Mouse (Mus musculus) stomach, embryonic 16.5 days (tissue): ENCODE results near the gene Afap1. TPM values are rescaled to one million over a fixed set of nuclear protein-coding genes. Genes with fewer than 3 reads are reported as not detected.

Experiments
- ATAC-seq: fragments of 200-750 bp; cut with Nextera tagmentation; 2 replicates; pipeline ENCODE4 v1.8.0; 2017; ENCODE audit warnings: moderate number of reproducible peaks, moderate TSS enrichment; ENCODE audit not compliant: insufficient read depth, low FRiP score
- H3K27ac ChIP-seq: fragments of 300-500 bp; sonication (generic); 2 replicates; pipeline ENCODE4 v1.5.1; 2014; ENCODE audit warnings: low read length
- H3K27me3 ChIP-seq: fragments of 300-500 bp; sonication (generic); 2 replicates; pipeline ENCODE4 v1.6.1; 2014; ENCODE audit warnings: low read length, control low read depth, mixed read lengths; ENCODE audit not compliant: control insufficient read depth, insufficient read depth
- H3K36me3 ChIP-seq: fragments of 300-500 bp; sonication (generic); 2 replicates; pipeline ENCODE4 v1.6.1; 2014; ENCODE audit warnings: low read length; ENCODE audit not compliant: control insufficient read depth, insufficient read depth
- H3K4me1 ChIP-seq: fragments of 300-500 bp; sonication (generic); 2 replicates; pipeline ENCODE4 v1.6.1; 2014; ENCODE audit warnings: low read length, control low read depth, mixed read lengths; ENCODE audit not compliant: control insufficient read depth, insufficient read depth
- H3K4me2 ChIP-seq: fragments of 300-500 bp; sonication (generic); 2 replicates; pipeline ENCODE4 v1.6.1; 2014; ENCODE audit warnings: low read depth, low read length, mixed read lengths
- H3K4me3 ChIP-seq: fragments of 300-500 bp; sonication (generic); replicated peaks from 2 replicates; pipeline ENCODE4 v1.5.1; 2014; ENCODE audit warnings: mild to moderate bottlenecking, low read length
- H3K9ac ChIP-seq: fragments of 300-500 bp; sonication (generic); 2 replicates; pipeline ENCODE4 v1.6.1; 2014; ENCODE audit warnings: low read length
- H3K9me3 ChIP-seq: fragments of 300-500 bp; sonication (generic); replicated peaks from 2 replicates; pipeline ENCODE4 v1.6.1; 2016; ENCODE audit warnings: low read length, control low read depth; ENCODE audit not compliant: control insufficient read depth
- WGBS: fragments of 180-500 bp; shearing (Covaris S2); extraction: QIAGEN DNeasy Blood & Tissue Kit; methylation state at CpG from one replicate; pipeline ENCODE4 v1.1.7; 2014; 5-methylcytosine and 5-hydroxymethylcytosine counted together
- polyA plus RNA-seq: library from polyadenylated mRNA; unstranded; fragments of >200 nt; fragmentation: Nextera tagmentation; extraction: Ambion mirVana; gene quantifications from 2 replicates; pipeline ENCODE4 v1.2.1, GENCODE M21; 2015

Gene Afap1
- polyA plus RNA-seq, 1 experiment from 2014 or later: 20.4 TPM

DNA sequence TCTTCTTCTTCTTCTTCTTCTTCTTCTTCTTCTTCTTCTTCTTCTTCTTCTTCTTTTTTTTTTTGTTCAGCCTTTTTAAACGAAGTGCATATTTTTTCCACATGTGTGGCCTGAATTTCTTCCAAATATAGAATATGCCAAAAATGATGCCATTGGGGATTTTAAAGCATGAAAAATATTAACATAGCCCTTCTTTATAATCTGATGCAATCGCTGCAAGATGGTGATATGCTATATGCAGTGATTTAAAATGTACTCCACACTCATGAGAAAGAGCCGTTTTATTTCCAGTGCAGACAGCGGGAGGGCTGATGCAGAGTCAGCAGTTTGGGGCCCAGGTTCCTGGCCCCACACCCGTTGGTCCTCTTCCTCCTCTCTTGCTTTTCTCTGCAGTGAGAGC, 55.9 kb downstream of the Afap1 start:
- no peaks in the 10 kb centered on the region for H3K9me3 ChIP-seq
- no peak overlapping the region for H3K27ac ChIP-seq
- no peaks in the 10 kb centered on the region for H3K27me3 ChIP-seq
- 76% methylated on average over 5 of the region's 5 CpGs for WGBS
- H3K9ac ChIP-seq: no peak overlapping the region
- H3K4me1 ChIP-seq: peaks cover 5% of the 10 kb centered on the region; the same call in 1 of the 2 replicates
- H3K36me3 ChIP-seq: 0 out of 2 replicates have a peak, but pooled peaks cover 2% of the 10 kb centered on the region
- ATAC-seq: no peak
- no peak overlapping the region for H3K4me2 ChIP-seq
- no peak overlapping the region for H3K4me3 ChIP-seq

DNA sequence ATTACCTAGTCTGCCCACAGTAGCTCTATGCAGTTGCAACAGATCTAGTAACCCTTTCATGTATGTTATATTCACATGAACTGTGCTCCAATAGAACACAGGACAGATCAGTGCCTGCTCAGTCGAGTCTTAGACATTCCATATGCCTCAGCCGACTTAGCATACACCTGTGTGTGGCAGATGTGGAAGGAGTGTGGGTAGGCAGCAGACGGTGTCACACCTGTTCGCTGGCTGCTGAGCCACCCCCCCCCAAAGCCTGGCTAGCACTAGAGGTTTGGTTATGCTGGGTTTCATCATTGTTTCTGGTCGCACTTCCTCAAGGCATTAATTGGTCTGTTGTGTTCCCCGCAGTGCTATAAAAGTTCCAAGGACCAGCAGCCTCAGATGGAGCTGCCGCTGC, 57.4 kb downstream of the Afap1 start:
- Histone ChIP-seq H3K36me3 (no peaks in the 10 kb centered on the region), H3K4me1 (peaks cover 4% of the 10 kb centered on the region; the same call in 1 of the 2 replicates), H3K27ac (no peak overlapping the region), H3K9me3 (no peaks in the 10 kb centered on the region), H3K4me3 (no peak overlapping the region), H3K9ac (no peak overlapping the region), H3K4me2 (no peak overlapping the region), H3K27me3 (no peaks in the 10 kb centered on the region)
- 83% methylated on average over 7 of the region's 7 CpGs for WGBS
- ATAC-seq: no peak

DNA sequence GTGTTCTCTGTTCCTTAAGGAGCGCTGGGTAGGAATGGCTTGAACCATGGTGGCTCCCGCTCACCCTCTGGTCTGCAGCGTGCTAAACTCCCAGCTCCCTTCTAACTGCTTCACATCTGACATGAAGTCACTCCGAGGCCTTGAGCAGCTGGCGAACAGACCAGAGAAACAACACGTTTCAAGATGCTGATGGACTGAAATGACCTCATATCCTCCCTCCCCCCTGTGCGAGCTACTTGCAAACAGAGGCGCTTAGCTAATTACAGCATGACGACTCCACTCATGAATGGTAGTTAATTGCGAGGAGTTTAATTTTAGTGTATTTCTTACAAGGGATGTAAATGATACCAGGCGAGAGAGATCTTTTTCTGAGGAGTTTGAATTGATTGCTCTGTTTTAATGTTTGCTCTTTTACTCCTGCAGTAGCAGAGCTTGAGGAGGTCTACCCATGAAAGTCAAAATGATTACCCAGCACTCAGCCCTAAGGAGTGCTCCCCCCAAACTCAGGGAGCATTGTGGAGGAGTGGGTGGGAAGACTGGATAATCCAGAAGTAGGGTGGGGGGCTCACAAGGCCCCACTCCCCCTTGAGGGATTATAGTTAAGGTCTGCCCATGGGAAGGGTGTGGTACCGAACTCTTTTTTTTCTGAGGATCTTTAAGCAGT, 61.1 kb downstream of the Afap1 start:
- H3K9ac ChIP-seq: no peak overlapping the region
- H3K4me2 ChIP-seq: no peak overlapping the region
- no peaks in the 10 kb centered on the region for H3K4me1 ChIP-seq
- no peaks in the 10 kb centered on the region for H3K9me3 ChIP-seq
- 71% methylated on average over 12 of the region's 12 CpGs for WGBS
- H3K27ac ChIP-seq: no peak overlapping the region
- ATAC-seq: no peak
- no peaks in the 10 kb centered on the region for H3K27me3 ChIP-seq
- H3K4me3 ChIP-seq: no peak overlapping the region
- no peaks in the 10 kb centered on the region for H3K36me3 ChIP-seq

DNA sequence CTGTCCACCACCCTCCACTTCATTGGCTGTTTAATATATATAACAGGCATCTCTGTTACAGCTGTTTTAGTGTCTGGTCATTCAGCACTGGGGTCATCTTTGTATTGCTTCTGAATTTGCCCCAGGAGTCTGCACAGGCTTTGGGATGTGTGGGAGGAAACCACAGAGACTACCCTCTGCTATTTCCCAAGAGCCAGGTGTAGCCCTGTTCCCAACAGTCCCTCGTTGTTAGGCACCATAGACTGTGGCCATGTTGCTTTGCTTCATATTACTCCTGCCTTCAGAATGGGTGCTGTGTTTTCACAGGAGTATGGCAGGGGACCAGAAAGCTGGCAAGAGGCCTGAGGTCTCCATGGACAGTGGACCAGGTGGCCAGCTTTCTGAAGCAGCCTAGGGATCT, 63.1 kb downstream of the Afap1 start:
- H3K27me3 ChIP-seq: no peaks in the 10 kb centered on the region
- H3K9me3 ChIP-seq: no peaks in the 10 kb centered on the region
- H3K36me3 ChIP-seq: 0 out of 2 replicates have a peak, but pooled peaks cover 3% of the 10 kb centered on the region
- no peak overlapping the region for H3K27ac ChIP-seq
- WGBS: 71% methylated on average over 1 of the region's 1 CpGs
- no peak overlapping the region for H3K9ac ChIP-seq
- no peak for ATAC-seq
- no peak overlapping the region for H3K4me2 ChIP-seq
- no peak overlapping the region for H3K4me3 ChIP-seq
- H3K4me1 ChIP-seq: no peaks in the 10 kb centered on the region

DNA sequence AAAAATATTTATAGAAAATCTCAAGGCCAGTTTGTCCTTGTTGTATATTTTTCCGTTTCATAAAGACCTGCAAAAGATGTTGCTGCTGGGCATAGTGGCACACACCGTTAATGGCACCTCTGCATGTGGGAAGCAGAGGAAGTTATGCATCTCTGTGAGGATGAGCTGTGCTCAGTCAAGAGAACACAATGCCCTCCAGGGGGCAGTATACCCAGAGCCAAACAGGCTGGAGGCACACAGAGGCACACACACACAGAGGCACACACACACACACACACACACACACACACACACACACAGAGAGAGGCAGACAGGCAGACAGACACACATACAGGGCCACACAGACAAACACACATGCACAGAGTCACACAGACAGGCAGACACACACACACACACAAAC, 65.6 kb downstream of the Afap1 start:
- no peak for ATAC-seq
- 73% methylated on average over 2 of the region's 2 CpGs for WGBS

DNA sequence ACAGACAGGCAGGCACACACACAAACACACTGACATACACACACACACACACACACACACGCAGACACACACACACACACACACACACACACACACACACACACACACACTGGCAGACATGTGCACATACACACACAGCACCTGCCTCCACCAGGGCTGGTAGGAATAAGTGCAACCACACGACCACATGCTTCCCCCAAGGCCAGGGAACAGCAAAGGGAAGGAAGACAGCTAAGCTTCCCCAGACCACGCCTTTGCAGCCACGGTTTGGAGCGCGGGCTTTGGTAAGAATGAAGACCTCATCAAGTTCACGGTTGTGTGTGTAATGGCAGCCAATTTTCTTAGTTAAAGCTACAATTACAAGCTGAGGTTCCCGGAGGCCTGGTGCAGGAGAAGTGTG, 67.0 kb downstream of the Afap1 start:
- 66% methylated on average over 8 of the region's 8 CpGs for WGBS

More for the DNA sequence above, 65.6 kb downstream of the Afap1 start:
- Histone ChIP-seq H3K36me3 (peaks cover 12% of the 10 kb centered on the region; the same call in 1 of the 2 replicates), H3K9me3 (no peaks in the 10 kb centered on the region), H3K4me3 (no peak overlapping the region), H3K4me2 (no peak overlapping the region), H3K4me1 (no peaks in the 10 kb centered on the region), H3K27me3 (no peaks in the 10 kb centered on the region), H3K27ac (no peak overlapping the region), H3K9ac (no peak overlapping the region)

DNA sequence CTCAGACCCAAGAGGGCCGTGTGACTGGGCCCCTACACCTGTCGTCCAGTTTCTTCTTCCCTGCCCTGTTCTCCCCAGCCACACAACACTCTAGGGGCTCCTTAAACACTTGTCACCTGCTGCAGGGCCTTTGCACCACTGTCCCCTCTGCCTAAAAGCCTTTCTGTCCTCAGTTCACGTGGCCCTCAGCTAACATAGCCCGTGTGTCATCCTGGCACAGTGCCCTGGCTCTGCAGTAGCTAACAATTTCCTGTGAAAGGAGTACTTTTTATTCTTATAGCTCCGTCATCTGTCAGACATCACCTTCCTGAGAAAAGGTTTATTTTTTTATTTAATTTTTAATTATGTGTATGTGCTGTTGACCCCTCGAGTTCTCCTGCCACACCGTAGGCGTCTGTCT, 68.2 kb downstream of the Afap1 start:
- Histone ChIP-seq H3K27ac (no peak overlapping the region), H3K4me1 (no peaks in the 10 kb centered on the region), H3K27me3 (no peaks in the 10 kb centered on the region), H3K4me3 (no peak overlapping the region), H3K9ac (no peak overlapping the region), H3K36me3 (peaks cover 16% of the 10 kb centered on the region; the same call in 1 of the 2 replicates), H3K4me2 (no peak overlapping the region), H3K9me3 (no peaks in the 10 kb centered on the region)
- no peak for ATAC-seq
- WGBS: 64% methylated on average over 8 of the region's 8 CpGs

More for the DNA sequence above, 67.0 kb downstream of the Afap1 start:
- no peak overlapping the region for H3K4me3 ChIP-seq
- no peaks in the 10 kb centered on the region for H3K9me3 ChIP-seq
- H3K36me3 ChIP-seq: peaks cover 12% of the 10 kb centered on the region; the same call in 1 of the 2 replicates
- no peak overlapping the region for H3K27ac ChIP-seq
- no peak overlapping the region for H3K9ac ChIP-seq
- H3K4me1 ChIP-seq: no peaks in the 10 kb centered on the region
- no peak for ATAC-seq
- H3K27me3 ChIP-seq: no peaks in the 10 kb centered on the region
- no peak overlapping the region for H3K4me2 ChIP-seq

DNA sequence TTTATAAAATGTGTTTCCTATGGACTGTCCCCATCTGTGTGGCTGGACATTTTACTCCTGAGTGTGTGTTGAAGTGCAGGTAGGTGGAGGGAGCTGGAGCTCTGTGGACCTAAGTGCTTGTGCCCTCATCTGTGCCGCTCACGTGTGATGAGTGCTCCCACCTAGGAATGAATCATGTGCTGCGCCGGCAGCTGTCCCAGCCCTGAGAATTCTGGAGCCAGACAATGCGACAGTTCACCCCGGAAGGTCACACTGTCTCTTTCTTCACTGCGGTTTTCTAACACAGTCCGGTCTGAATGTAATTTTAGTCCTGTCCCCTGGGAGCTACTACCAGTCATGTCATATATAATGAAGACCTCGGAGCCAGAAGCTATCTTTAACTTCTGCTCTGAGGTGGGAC, 70.5 kb downstream of the Afap1 start:
- H3K4me1 ChIP-seq: no peaks in the 10 kb centered on the region
- H3K4me2 ChIP-seq: no peak overlapping the region
- no peak overlapping the region for H3K27ac ChIP-seq
- no peaks in the 10 kb centered on the region for H3K27me3 ChIP-seq
- no peaks in the 10 kb centered on the region for H3K9me3 ChIP-seq
- ATAC-seq: no peak
- no peak overlapping the region for H3K4me3 ChIP-seq
- no peak overlapping the region for H3K9ac ChIP-seq
- WGBS: 84% methylated on average over 9 of the region's 9 CpGs
- peaks cover 19% of the 10 kb centered on the region; the same call in 1 of the 2 replicates for H3K36me3 ChIP-seq

DNA sequence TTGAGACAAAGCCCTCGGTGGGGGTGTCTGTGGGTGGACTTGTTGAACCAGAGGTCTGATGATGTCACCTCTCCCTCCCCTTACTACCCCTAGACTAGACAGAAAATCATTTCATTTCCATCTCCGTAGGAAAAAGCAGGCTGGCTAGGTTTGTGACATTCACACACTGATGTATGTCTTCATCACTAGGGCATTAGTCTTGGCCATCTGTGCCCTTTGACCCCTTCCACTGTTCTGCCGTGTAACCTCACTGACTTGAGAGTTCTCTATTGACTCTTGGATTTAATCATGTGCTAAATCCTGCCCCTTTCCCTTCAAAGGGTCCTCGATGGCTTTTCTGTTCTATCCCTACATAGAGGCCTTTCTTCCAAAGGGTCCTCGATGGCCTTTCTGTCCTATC, 71.9 kb downstream of the Afap1 start:
- H3K27me3 ChIP-seq: no peaks in the 10 kb centered on the region
- H3K4me1 ChIP-seq: peaks cover 6% of the 10 kb centered on the region; the same call in 1 of the 2 replicates
- H3K4me3 ChIP-seq: no peak overlapping the region
- no peak overlapping the region for H3K27ac ChIP-seq
- no peak overlapping the region for H3K4me2 ChIP-seq
- no peak overlapping the region for H3K9ac ChIP-seq
- 54% methylated on average over 5 of the region's 5 CpGs for WGBS
- no peak for ATAC-seq
- peaks cover 19% of the 10 kb centered on the region; the same call in 1 of the 2 replicates for H3K36me3 ChIP-seq
- H3K9me3 ChIP-seq: no peaks in the 10 kb centered on the region
